Mouse (Mus musculus): ENCODE measurements around the gene Ap3m1.

Gene Ap3m1

DNA sequence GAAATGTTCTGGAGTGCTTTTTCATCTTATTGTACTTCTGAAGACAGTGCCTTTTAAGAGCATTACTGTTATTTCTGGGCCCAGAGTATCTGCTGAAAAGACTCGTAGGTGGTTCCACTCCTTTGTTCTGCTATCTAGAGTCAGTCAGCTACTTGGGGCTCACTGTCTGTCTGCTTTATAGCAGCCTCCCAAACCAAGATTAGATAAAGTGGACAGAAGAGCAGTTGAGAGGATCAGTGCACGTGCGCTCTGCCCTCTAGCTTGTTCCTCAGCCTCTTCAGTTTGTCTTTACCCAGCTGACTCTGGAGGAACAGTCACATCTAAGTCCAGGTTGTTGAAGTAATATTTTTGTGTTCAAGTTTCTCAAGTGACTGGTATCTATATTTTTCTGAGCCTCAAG is 21.7 kb upstream of the Ap3m1 start:
- DNase-seq (ENCODE audit: low read depth, low spot score): no peak

- no peak for DNase-seq (ENCODE audit: low read depth, low spot score)
Measured at GRCm38 (mm10) chr14:21069594-21069993, 17.3 kb upstream of the Ap3m1 start.

GRCm38 (mm10) chr14:21065490-21066162 is 13.3 kb upstream of the Ap3m1 start:
- DNase-seq (ENCODE audit: low read depth, low spot score): no peak

DNA sequence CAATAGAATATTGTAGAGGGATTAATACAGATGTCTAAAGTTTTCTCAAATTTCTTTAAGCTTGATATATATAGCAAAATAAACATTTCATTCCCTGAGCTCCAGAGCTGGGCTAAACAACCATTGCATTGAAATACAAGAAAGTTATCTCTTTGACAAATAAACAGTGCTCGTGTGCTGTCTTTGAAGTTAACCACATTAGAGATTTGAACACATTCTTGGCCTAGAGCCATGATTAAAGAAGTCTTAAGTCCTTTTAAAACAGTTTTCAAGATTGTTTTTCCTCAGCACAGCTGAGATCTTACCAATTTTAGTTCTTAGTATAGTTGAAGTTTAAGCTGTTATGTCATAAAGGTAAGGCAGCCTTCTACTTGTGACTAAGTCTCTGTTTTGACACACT is 12.0 kb upstream of the Ap3m1 start:
- DNase-seq (ENCODE audit: low read depth, low spot score): no peak

DNA sequence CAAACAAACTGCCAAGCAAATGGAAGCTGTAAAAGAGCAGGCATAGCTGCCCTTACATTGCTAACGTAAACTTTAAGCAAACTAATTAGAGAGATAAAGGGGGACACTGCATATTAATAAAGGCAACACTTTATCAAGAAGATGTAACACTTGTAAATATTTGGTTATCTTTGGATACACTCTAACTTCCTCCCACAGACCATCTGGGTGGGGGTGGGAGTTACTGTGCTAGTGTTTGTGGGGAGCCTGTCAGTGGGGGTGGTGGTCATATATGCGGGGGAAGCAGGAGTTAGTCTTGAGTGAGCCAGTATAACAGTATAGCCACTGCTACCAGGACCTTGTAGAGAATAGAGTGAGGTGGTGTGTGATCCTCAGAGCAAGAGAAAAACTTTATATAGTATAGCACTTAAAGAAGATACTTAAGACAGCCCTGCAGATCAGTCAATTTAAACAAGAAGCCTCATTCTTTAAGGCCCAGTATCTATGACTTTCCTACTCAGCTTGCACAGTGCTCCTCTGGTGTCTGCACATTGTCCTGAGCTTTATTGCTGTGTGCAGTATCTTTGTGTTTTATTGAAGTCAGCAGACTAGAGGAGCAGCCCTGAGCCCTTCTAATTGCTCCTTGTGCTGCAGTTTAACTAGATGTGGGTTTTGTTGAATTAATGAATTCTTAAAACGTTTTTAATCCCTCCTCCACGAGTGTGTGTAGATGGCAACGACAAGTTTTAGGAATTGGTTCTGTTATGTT is 10.6 kb upstream of the Ap3m1 start:
- no peak for DNase-seq (ENCODE audit: low read depth, low spot score)

- no peak for DNase-seq (ENCODE audit: low read depth, low spot score)
Measured at GRCm38 (mm10) chr14:21058972-21059371, 6.7 kb upstream of the Ap3m1 start.

DNA sequence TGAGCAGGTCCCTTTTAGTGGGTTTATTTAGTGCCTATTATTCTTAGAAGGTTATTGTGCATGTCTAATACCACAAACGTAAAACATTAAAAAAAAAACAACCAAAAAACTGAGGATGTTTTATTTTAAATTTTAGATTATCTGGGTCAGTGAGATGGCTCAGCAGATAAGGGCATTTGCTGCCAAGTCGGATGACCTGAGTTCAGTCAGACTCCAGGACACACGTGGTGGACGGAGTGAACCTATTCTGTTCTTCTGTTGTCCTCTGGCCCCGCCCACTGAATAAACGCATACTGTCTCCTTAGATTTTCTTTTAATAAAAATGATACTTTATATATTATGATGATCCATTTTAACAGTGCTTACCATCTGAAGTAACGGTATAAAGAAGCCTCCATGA is 1.3 kb upstream of the Ap3m1 start:
- DNase-seq (ENCODE audit: low read depth, low spot score): no peak

- no peak for DNase-seq (ENCODE audit: low read depth, low spot score)
Measured at GRCm38 (mm10) chr14:21053151-21053550, 843 bp upstream of the Ap3m1 start.

GRCm38 (mm10) chr14:21052781-21053130 is 448 bp upstream of the Ap3m1 start:
- peak; percentile 80 for DNase-seq (ENCODE audit: low read depth, low spot score)

DNA sequence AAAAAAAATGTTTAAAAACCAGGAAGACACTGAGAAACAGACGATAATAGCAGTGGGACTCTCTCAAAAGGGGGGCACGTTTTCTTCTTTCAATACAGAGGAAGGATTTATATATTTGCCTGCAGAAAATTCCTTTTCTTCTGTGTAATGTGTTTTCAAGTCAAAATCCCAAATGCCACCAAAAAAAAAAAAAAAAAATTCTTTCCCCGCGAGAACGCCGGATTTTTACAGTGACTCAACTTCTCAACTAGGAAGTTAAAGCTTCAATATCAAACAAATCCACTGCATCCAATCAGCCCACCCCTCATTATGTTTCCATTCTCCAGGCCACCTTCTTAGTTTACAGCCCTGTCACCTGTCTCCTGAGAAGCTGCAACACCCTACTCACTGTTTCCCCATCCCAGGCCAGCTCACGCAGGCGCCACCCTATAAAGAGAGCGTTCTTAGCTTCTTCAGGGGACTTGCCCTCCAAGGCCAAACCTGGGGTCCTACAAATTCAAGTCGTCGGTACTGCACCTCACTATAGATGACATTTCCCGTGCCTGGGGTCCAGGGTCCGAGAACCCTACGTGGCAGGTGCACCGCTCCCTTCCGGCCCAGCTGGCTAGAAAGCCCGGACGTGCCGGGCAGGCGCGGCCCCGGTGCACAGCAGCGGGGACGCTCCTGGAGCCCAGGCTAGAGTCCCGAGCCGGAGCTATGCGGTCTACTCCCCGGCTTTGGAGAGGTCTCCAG is 762 bp downstream of the Ap3m1 start:
- DNase-seq (ENCODE audit: low read depth, low spot score): no peak

- DNase-seq (ENCODE audit: low read depth, low spot score): no peak
Measured at GRCm38 (mm10) chr14:21050734-21051133, 1.6 kb downstream of the Ap3m1 start.

DNA sequence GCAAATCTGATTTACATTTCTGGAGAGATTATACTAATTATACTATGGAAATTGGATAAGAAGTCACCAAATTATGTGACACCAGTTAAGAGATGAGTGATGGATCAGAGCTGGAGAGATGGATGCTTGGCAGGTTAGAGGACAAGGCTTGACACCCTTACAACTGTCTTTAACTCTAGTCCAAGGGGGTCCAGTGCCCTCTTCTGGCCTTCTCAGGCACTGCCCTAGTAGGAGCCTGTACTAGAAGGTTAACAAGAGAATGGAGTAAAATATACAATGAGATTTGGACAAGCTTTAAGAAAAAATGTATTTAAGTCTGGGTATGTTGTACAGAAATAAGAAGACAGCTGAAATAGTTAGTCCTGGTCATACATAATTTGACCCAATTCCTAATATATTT is 3.4 kb downstream of the Ap3m1 start:
- DNase-seq (ENCODE audit: low read depth, low spot score): no peak

- no peak for DNase-seq (ENCODE audit: low read depth, low spot score)
Measured at GRCm38 (mm10) chr14:21047840-21048239, 4.5 kb downstream of the Ap3m1 start.

- no peak for DNase-seq (ENCODE audit: low read depth, low spot score)
Measured at GRCm38 (mm10) chr14:21039623-21040022, 12.7 kb downstream of the Ap3m1 start.

- no peak for DNase-seq (ENCODE audit: low read depth, low spot score)
Measured at GRCm38 (mm10) chr14:21039077-21039476, 13.2 kb downstream of the Ap3m1 start.

- DNase-seq (ENCODE audit: low read depth, low spot score): no peak
Measured at GRCm38 (mm10) chr14:21034791-21035190, 17.5 kb downstream of the Ap3m1 start.

- no peak for DNase-seq (ENCODE audit: low read depth, low spot score)
Measured at GRCm38 (mm10) chr14:21034271-21034670, 18.0 kb downstream of the Ap3m1 start.

DNA sequence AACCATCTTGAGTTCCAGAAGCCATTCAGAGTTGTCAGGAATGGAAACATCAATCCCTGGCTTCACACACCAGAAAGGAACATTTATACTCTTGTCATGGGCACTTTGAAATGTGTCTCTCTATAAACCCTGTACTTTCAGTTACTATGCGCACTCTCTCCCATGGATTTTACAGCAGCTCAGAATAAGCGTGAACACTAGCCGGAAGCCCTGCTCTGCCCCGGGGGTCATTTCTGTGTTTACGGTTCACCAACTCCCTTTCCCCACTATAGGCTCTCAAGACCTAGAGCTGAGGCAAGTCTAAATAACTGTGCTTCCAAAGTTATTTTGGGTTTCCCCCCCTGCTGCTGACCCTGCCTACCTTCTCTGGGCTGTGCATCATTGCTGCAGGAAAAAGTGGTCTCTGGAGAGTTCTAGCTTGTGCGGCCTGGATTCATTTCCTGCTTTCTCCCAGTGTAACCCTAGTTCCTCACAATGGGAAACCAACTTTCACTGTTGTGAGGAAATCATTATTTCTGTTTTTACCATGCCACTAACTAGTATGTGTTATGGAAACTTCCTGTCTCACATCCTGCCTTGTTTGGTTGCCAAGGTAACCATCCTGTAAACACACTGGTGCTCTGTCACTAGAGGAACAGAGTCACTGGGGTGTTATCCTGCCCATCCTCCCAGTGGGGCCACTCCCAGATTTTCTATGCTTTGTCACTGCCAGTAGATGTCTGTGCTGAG is 20.4 kb downstream of the Ap3m1 start:
- no peak for DNase-seq (ENCODE audit: low read depth, low spot score)

- no peak for DNase-seq (ENCODE audit: low read depth, low spot score)
Measured at GRCm38 (mm10) chr14:21029025-21029659, 23.2 kb downstream of the Ap3m1 start.

- DNase-seq (ENCODE audit: low read depth, low spot score): no peak
Measured at GRCm38 (mm10) chr14:21027542-21027941, 24.8 kb downstream of the Ap3m1 start.

DNA sequence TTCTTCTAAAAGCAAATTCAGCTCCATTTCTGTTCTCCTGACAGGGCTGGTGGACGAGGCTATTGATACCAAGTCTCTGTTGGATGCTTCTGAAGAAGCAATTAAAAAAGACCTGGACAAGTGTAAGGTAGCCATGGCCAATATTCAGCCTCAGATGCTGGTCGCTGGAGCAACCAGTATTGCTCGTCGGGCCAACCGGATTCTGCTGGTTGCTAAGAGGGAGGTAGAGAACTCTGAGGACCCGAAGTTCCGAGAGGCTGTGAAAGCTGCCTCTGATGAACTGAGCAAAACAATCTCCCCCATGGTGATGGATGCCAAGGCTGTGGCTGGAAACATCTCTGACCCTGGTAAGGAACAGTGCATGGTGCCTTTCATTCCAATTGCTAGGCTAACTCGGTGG is 31.9 kb downstream of the Ap3m1 start:
- DNase-seq (ENCODE audit: low read depth, low spot score): no peak

GRCm38 (mm10) chr14:21018977-21019376 is 33.3 kb downstream of the Ap3m1 start:
- DNase-seq (ENCODE audit: low read depth, low spot score): no peak

Data from WW6 (cell line).